Mouse (Mus musculus): Measurements from ENCODE around the gene Fndc5. TPM values are rescaled to one million over a fixed set of nuclear protein-coding genes. Genes with fewer than 3 reads are reported as not detected.

The Fndc5 gene
- polyA plus RNA-seq, 1 experiment from 2014 or later = 2.2 TPM

- peak within 1 kb of the TSS; percentile 47 for H3K4me3 ChIP-seq (ENCODE audit: low read length)
- H3K4me1 ChIP-seq (replicated peaks; ENCODE audit: control insufficient read depth, insufficient read depth, low read length) = peaks cover 15% of the 10 kb centered on the region
- H3K36me3 ChIP-seq (ENCODE audit: control insufficient read depth, insufficient read depth, low read length) = no peaks in the 10 kb centered on the region
- peak within 1 kb of the TSS; percentile 91 for H3K4me2 ChIP-seq (ENCODE audit: low read depth, low read length)
- 2% methylated on average over 17 of the region's 17 CpGs for WGBS
- H3K9ac ChIP-seq (ENCODE audit: low read length) = no peak within 1 kb of the TSS
- no peaks in the 10 kb centered on the region for H3K9me3 ChIP-seq (ENCODE audit: control insufficient read depth, low read length)
- ATAC-seq (ENCODE audit: low read depth) = no peak
- H3K27me3 ChIP-seq (ENCODE audit: control insufficient read depth, insufficient read depth, low read depth, low read length) = peaks cover 36% of the 10 kb centered on the region
- no peak within 1 kb of the TSS for H3K27ac ChIP-seq (ENCODE audit: low read length)
These were observed 15.2 kb upstream of the Fndc5 start, which contains the start of gene Hpca for GRCm38 (mm10) chr4:129121569-129122086. TSS of gene Hpca (minus strand) at chr4:129122036.

- H3K4me3 ChIP-seq (ENCODE audit: low read length) = no peak overlapping the region
- no peak overlapping the region for H3K27ac ChIP-seq (ENCODE audit: low read length)
- no peaks in the 10 kb centered on the region for H3K9me3 ChIP-seq (ENCODE audit: control insufficient read depth, low read length)
- no peak overlapping the region for H3K4me2 ChIP-seq (ENCODE audit: low read depth, low read length)
- ATAC-seq (ENCODE audit: low read depth) = no peak
- H3K9ac ChIP-seq (ENCODE audit: low read length) = no peak overlapping the region
- H3K36me3 ChIP-seq (ENCODE audit: control insufficient read depth, insufficient read depth, low read length) = no peaks in the 10 kb centered on the region
- H3K4me1 ChIP-seq (replicated peaks; ENCODE audit: control insufficient read depth, insufficient read depth, low read length) = peaks cover 15% of the 10 kb centered on the region
- WGBS = 16% methylated on average over 9 of the region's 9 CpGs
- peaks cover 36% of the 10 kb centered on the region for H3K27me3 ChIP-seq (ENCODE audit: control insufficient read depth, insufficient read depth, low read depth, low read length)
These were observed 14.7 kb upstream of the Fndc5 start for GRCm38 (mm10) chr4:129122107-129122506.

- Histone ChIP-seq H3K4me1 (replicated peaks; ENCODE audit: control insufficient read depth, insufficient read depth, low read length) (peaks cover 15% of the 10 kb centered on the region), H3K9ac (ENCODE audit: low read length) (no peak overlapping the region), H3K4me2 (ENCODE audit: low read depth, low read length) (no peak overlapping the region), H3K27ac (ENCODE audit: low read length) (no peak overlapping the region), H3K27me3 (ENCODE audit: control insufficient read depth, insufficient read depth, low read depth, low read length) (peaks cover 36% of the 10 kb centered on the region), H3K4me3 (ENCODE audit: low read length) (no peak overlapping the region), H3K9me3 (ENCODE audit: control insufficient read depth, low read length) (no peaks in the 10 kb centered on the region), H3K36me3 (ENCODE audit: control insufficient read depth, insufficient read depth, low read length) (no peaks in the 10 kb centered on the region)
- no peak for ATAC-seq (ENCODE audit: low read depth)
- WGBS = 14% methylated on average over 8 of the region's 8 CpGs
These were observed 14.1 kb upstream of the Fndc5 start for GRCm38 (mm10) chr4:129122719-129123118.

- H3K27ac ChIP-seq (ENCODE audit: low read length) = peak overlapping the region; percentile 78
- H3K4me2 ChIP-seq (ENCODE audit: low read depth, low read length) = peak overlapping the region; percentile 44
- H3K9ac ChIP-seq (ENCODE audit: low read length) = no peak overlapping the region
- peaks cover 15% of the 10 kb centered on the region for H3K4me1 ChIP-seq (replicated peaks; ENCODE audit: control insufficient read depth, insufficient read depth, low read length)
- H3K36me3 ChIP-seq (ENCODE audit: control insufficient read depth, insufficient read depth, low read length) = no peaks in the 10 kb centered on the region
- peaks cover 30% of the 10 kb centered on the region for H3K27me3 ChIP-seq (ENCODE audit: control insufficient read depth, insufficient read depth, low read depth, low read length)
- WGBS = 5% methylated on average over 13 of the region's 13 CpGs
- peak overlapping the region; percentile 18 for H3K4me3 ChIP-seq (ENCODE audit: low read length)
- H3K9me3 ChIP-seq (ENCODE audit: control insufficient read depth, low read length) = no peaks in the 10 kb centered on the region
- ATAC-seq (ENCODE audit: low read depth) = peak; percentile 24; the same call in 1 of the 2 replicates
These were observed 12.1 kb upstream of the Fndc5 start for GRCm38 (mm10) chr4:129124652-129125146.

- peak; percentile 86 for ATAC-seq (ENCODE audit: low read depth)
- Histone ChIP-seq H3K9ac (ENCODE audit: low read length) (no peak overlapping the region), H3K27ac (ENCODE audit: low read length) (peak overlapping the region; percentile 78), H3K27me3 (ENCODE audit: control insufficient read depth, insufficient read depth, low read depth, low read length) (peaks cover 19% of the 10 kb centered on the region), H3K4me3 (ENCODE audit: low read length) (peak overlapping the region; percentile 23), H3K9me3 (ENCODE audit: control insufficient read depth, low read length) (no peaks in the 10 kb centered on the region), H3K4me1 (replicated peaks; ENCODE audit: control insufficient read depth, insufficient read depth, low read length) (peaks cover 22% of the 10 kb centered on the region), H3K36me3 (ENCODE audit: control insufficient read depth, insufficient read depth, low read length) (no peaks in the 10 kb centered on the region), H3K4me2 (ENCODE audit: low read depth, low read length) (peak overlapping the region; percentile 44)
- WGBS = 8% methylated on average over 19 of the region's 19 CpGs
These were observed 10.9 kb upstream of the Fndc5 start for GRCm38 (mm10) chr4:129125736-129126451.

GRCm38 (mm10) chr4:129128582-129129338, 8.0 kb upstream of the Fndc5 start:
- H3K9me3 ChIP-seq (ENCODE audit: control insufficient read depth, low read length) = no peaks in the 10 kb centered on the region
- no peak for ATAC-seq (ENCODE audit: low read depth)
- H3K4me1 ChIP-seq (replicated peaks; ENCODE audit: control insufficient read depth, insufficient read depth, low read length) = peaks cover 14% of the 10 kb centered on the region
- no peaks in the 10 kb centered on the region for H3K36me3 ChIP-seq (ENCODE audit: control insufficient read depth, insufficient read depth, low read length)
- no peak overlapping the region for H3K4me2 ChIP-seq (ENCODE audit: low read depth, low read length)
- no peak overlapping the region for H3K27ac ChIP-seq (ENCODE audit: low read length)
- H3K4me3 ChIP-seq (ENCODE audit: low read length) = no peak overlapping the region
- H3K9ac ChIP-seq (ENCODE audit: low read length) = no peak overlapping the region
- WGBS = 41% methylated on average over 13 of the region's 13 CpGs
- H3K27me3 ChIP-seq (ENCODE audit: control insufficient read depth, insufficient read depth, low read depth, low read length) = peaks cover 2% of the 10 kb centered on the region; the same call in 1 of the 2 replicates

GRCm38 (mm10) chr4:129129387-129129786, 7.4 kb upstream of the Fndc5 start:
- ATAC-seq (ENCODE audit: low read depth) = no peak
- Histone ChIP-seq H3K4me3 (ENCODE audit: low read length) (no peak overlapping the region), H3K9me3 (ENCODE audit: control insufficient read depth, low read length) (no peaks in the 10 kb centered on the region), H3K4me2 (ENCODE audit: low read depth, low read length) (no peak overlapping the region), H3K36me3 (ENCODE audit: control insufficient read depth, insufficient read depth, low read length) (no peaks in the 10 kb centered on the region), H3K27ac (ENCODE audit: low read length) (no peak overlapping the region), H3K4me1 (replicated peaks; ENCODE audit: control insufficient read depth, insufficient read depth, low read length) (peaks cover 14% of the 10 kb centered on the region), H3K9ac (ENCODE audit: low read length) (no peak overlapping the region), H3K27me3 (ENCODE audit: control insufficient read depth, insufficient read depth, low read depth, low read length) (peaks cover 2% of the 10 kb centered on the region; the same call in 1 of the 2 replicates)
- 31% methylated on average over 9 of the region's 9 CpGs for WGBS

GRCm38 (mm10) chr4:129130149-129130548, 6.7 kb upstream of the Fndc5 start:
- Histone ChIP-seq H3K36me3 (ENCODE audit: control insufficient read depth, insufficient read depth, low read length) (no peaks in the 10 kb centered on the region), H3K4me2 (ENCODE audit: low read depth, low read length) (peak overlapping the region; percentile 37), H3K27me3 (ENCODE audit: control insufficient read depth, insufficient read depth, low read depth, low read length) (peaks cover 5% of the 10 kb centered on the region; the same call in 1 of the 2 replicates), H3K9me3 (ENCODE audit: control insufficient read depth, low read length) (no peaks in the 10 kb centered on the region), H3K4me1 (replicated peaks; ENCODE audit: control insufficient read depth, insufficient read depth, low read length) (peaks cover 10% of the 10 kb centered on the region), H3K4me3 (ENCODE audit: low read length) (no peak overlapping the region), H3K27ac (ENCODE audit: low read length) (no peak overlapping the region), H3K9ac (ENCODE audit: low read length) (peak overlapping the region; percentile 36; the same call in 1 of the 2 replicates)
- 3% methylated on average over 8 of the region's 8 CpGs for WGBS
- ATAC-seq (ENCODE audit: low read depth) = no peak; the same call in 1 of the 2 replicates

Measured in lung, embryonic 16.5 days (tissue).